8 mouse cellular contexts compared by ENCODE assay signal in the genomic region with DNA sequence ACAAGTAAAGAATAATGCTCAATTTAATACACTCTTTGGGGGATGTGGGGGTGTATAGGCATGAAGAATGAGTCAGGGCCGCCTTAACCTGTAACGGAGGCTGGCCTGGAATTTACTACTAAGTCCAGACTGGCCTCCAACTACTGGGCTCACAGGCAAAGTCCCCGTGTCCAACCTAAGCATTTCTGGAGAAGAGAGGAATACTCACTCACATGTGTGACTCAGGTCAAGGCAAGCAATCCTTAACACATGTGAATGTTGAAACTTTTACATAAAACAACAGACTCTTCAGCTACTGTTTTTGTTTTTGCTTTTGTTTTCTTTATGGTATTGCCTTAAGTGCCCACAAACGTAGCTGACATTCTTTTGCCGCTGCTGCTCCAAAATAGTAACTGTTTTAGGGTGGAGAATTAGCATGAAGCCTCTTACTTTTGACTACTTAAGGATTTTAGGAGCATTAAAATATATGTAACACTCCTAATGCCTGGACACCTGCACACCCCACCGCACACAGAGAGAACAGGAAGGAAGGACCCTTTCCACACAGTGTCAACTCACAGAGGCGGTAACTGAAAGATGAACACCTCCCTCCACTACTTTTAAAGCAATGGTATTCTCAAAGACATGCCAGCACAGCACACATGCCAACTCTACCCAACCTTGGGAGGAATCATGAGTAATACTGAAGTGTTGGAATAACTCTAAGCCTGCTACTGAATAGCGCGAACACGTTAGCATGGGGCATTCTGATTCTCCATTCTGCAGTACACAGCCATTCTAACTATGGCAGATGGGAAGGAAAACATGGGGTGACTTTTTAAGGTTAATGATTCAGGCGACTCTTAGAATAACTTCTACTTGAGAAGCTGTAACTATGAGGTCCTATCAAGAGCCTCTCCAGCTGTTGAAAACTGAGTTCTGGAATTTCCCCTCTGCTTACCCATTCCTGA. TPM values are rescaled to one million over a fixed set of nuclear protein-coding genes. Genes with fewer than 3 reads are reported as not detected.
DNase-seq lines count a peak whose midpoint lies in the region; ATAC-seq lines count a peak whose summit lies in the region.

No protein-coding gene starts in this region.

- no peak overlapping the region for H3K27ac ChIP-seq in forebrain, embryonic 13.5 days
- H3K27ac ChIP-seq in liver, embryonic 12.5 days = no peak overlapping the region

- H3K4me3 ChIP-seq in megakaryocyte, embryonic 14.5 days (replicated peaks) = peak overlapping the region; percentile 100
- H3K4me3 ChIP-seq in forebrain, embryonic 13.5 days = peak overlapping the region; percentile 86
- H3K4me3 ChIP-seq in liver, embryonic 12.5 days = peak overlapping the region; percentile 86

- H3K27me3 ChIP-seq in megakaryocyte, embryonic 14.5 days (replicated peaks) = no peaks in the 10 kb centered on the region
- no peaks in the 10 kb centered on the region for H3K27me3 ChIP-seq in forebrain, embryonic 13.5 days
- H3K27me3 ChIP-seq in liver, embryonic 12.5 days (replicated peaks) = no peaks in the 10 kb centered on the region

- H3K9me3 ChIP-seq in megakaryocyte, embryonic 14.5 days = no peaks in the 10 kb centered on the region
- H3K9me3 ChIP-seq in forebrain, embryonic 13.5 days (replicated peaks) = no peaks in the 10 kb centered on the region
- no peaks in the 10 kb centered on the region for H3K9me3 ChIP-seq in liver, embryonic 12.5 days (replicated peaks)

- WGBS in forebrain, embryonic 13.5 days = 89% methylated on average over 11 of the region's 11 CpGs
- 70% methylated on average over 11 of the region's 11 CpGs for WGBS in liver, embryonic 12.5 days (ENCODE audit: insufficient replicate concordance)

- DNase-seq in thymus, postnatal 14 days = peak; percentile 55
- DNase-seq in layer of hippocampus, postnatal 36 days = no peak
- DNase-seq in cerebellum, postnatal 14 days = no peak
- DNase-seq in left cerebral cortex, adult 8-10 months (ENCODE audit: low spot score in 2 of 2) = no peak

- H3K9ac ChIP-seq in forebrain, embryonic 13.5 days = no peak overlapping the region
- H3K9ac ChIP-seq in liver, embryonic 12.5 days = peak overlapping the region; percentile 86; the same call in 1 of the 2 replicates

- no peak for ATAC-seq in megakaryocyte, adult 5-6 weeks (ENCODE audit: poor library complexity, severe bottlenecking)
- no peak for ATAC-seq in forebrain, embryonic 13.5 days
- ATAC-seq in liver, embryonic 12.5 days = no peak

- H3K36me3 ChIP-seq in megakaryocyte, embryonic 14.5 days (replicated peaks; ENCODE audit: low read length) = peaks cover 15% of the 10 kb centered on the region
- H3K36me3 ChIP-seq in forebrain, embryonic 13.5 days (ENCODE audit: poor library complexity, severe bottlenecking) = no peaks in the 10 kb centered on the region; the same call in 1 of the 2 replicates
- peaks cover 3% of the 10 kb centered on the region for H3K36me3 ChIP-seq in liver, embryonic 12.5 days

- H3K4me2 ChIP-seq in forebrain, embryonic 13.5 days = peak overlapping the region; percentile 84
- peak overlapping the region; percentile 96 for H3K4me2 ChIP-seq in liver, embryonic 12.5 days

- H3K4me1 ChIP-seq in megakaryocyte, embryonic 14.5 days = peaks cover 56% of the 10 kb centered on the region
- H3K4me1 ChIP-seq in forebrain, embryonic 13.5 days = peaks cover 26% of the 10 kb centered on the region
- H3K4me1 ChIP-seq in liver, embryonic 12.5 days = peaks cover 48% of the 10 kb centered on the region

RNA-seq across cellular contexts. Expression of gene Lrch1, which starts 2.1 kb away (rescaled TPM):
- polyA plus RNA-seq in megakaryocyte, embryonic 14.5 days (2012; ENCODE audit: insufficient read depth, low replicate concordance) = 1.9 and 2.8 TPM in 2 replicates
- total RNA-seq in megakaryocyte, adult 5-6 weeks (2015) = 16.8 and 19.5 TPM in 2 replicates
- 17.2 and 18.2 TPM in 2 replicates for total RNA-seq in megakaryocyte, adult 5-6 weeks (2017)
- polyA plus RNA-seq in forebrain, embryonic 13.5 days (2015; fragmentation: Nextera tagmentation; extraction: Ambion mirVana) = 7.9 and 8.3 TPM in 2 replicates
- 6.5 and 7.8 TPM in 2 replicates for polyA plus RNA-seq in liver, embryonic 12.5 days (2016; fragmentation: Nextera tagmentation; extraction: Ambion mirVana)
- 10 to 100 TPM; 15.7 to 18.7 TPM for total RNA-seq in layer of hippocampus, postnatal 36 days (2021)
- total RNA-seq in left cerebral cortex, adult 8-10 months (2022) = 10 to 100 TPM; 13.6 to 26.9 (median 19.1) TPM
